Mouse (Mus musculus) c-Kit-positive CD71-negative TER-119-negative erythroid progenitor cells, embryonic 14.5 days (primary cell): ENCODE results near the gene Amigo2.
"Not testable (repeated sequence)": the region's sequence is repeated elsewhere in the genome, so short reads cannot be mapped to it uniquely, and the experiment has no call there.

Experiments used
- DNase-seq: peaks from one replicate; pipeline ENCODE4 v3.0.0-alpha.2; 2013; ENCODE audit warnings: low read depth

Gene Amigo2

GRCm38 (mm10) chr15:97216843-97217242, 30.2 kb downstream of the Amigo2 start:
- DNase-seq = no peak

- no peak for DNase-seq
Measured at GRCm38 (mm10) chr15:97212501-97213477, 34.3 kb downstream of the Amigo2 start.

- DNase-seq = not testable (repeated sequence)
Measured at GRCm38 (mm10) chr15:97209754-97210153, 37.3 kb downstream of the Amigo2 start.

GRCm38 (mm10) chr15:97206506-97206905, 40.6 kb downstream of the Amigo2 start:
- DNase-seq = no peak

GRCm38 (mm10) chr15:97205776-97206175, 41.3 kb downstream of the Amigo2 start:
- DNase-seq = no peak

- no peak for DNase-seq
Measured at GRCm38 (mm10) chr15:97204889-97205288, 42.2 kb downstream of the Amigo2 start.

GRCm38 (mm10) chr15:97196644-97197043, 50.4 kb downstream of the Amigo2 start:
- DNase-seq = no peak

GRCm38 (mm10) chr15:97195628-97196027, 51.5 kb downstream of the Amigo2 start:
- DNase-seq = peak; percentile 57
